Comparison of ENCODE assay signal across 11 mouse cellular contexts in the genomic region with DNA sequence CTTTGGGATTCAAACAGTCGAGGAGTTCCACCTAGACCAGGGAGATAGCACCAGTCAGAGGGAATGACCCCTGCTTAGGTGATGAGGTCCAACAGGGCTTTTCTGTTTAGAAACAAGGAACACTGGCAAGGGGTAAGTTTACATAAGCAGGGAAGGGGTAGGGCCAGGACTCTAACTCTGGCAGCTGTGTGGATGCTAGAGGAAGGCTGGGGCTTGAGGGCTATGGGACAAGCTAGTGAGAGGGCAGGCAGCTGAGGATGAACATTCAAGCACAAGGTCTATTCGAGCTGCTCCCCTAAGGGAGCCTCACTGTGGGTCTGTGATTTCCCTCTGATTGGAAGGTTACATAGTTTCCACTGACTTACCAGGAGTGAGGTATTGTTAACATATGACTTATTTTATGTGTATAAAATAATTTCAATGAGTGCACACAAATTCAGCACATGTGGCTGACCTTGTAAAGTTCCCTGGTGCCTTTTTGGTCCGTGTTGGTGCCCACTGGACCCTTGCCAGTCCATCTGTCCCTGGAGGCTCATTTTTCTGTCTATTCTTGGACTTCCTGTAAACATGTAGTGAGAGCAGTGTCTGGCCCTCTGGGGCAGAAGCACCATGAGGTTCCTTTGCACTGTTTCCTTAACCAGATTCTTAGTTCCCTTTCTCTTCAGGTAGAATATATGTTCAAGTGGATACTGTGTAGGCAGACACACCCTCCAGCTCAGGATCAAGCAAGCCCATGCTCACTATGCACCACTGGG. TPM values are rescaled to one million over a fixed set of nuclear protein-coding genes. Genes with fewer than 3 reads are reported as not detected.
DNase-seq lines count a peak whose midpoint lies in the region; ATAC-seq and TF ChIP-seq lines count a peak whose summit lies in the region.
"Had no signal": no experiment of that assay in that cellular context is flagged by ENCODE, and none has a peak within 500 bp of the region (broad histone marks: within the 10 kb centered on the region; RNA-seq: fewer than 3 reads in every experiment).

No protein-coding gene starts in this region.

- H3K36me3 ChIP-seq in heart, embryonic 13.5 days = peaks cover 5% of the 10 kb centered on the region
- H3K36me3 ChIP-seq: embryonic facial prominence, embryonic 15.5 days had no signal

- H3K27me3 ChIP-seq in heart, embryonic 13.5 days (replicated peaks) = no peaks in the 10 kb centered on the region
- H3K27me3 ChIP-seq: embryonic facial prominence, embryonic 15.5 days; midbrain, embryonic 12.5 days had no signal

- TF ChIP-seq CTCF in layer of hippocampus, adult 2 months (conservative IDR thresholded peaks at IDR 0.05) = no peak

- DNase-seq in layer of hippocampus, adult 2 months (ENCODE audit: low spot score in 2 of 2) = no peak
- DNase-seq in layer of hippocampus, postnatal 36 days = no peak
- DNase-seq in adrenal gland, adult 8-10 months = peak; percentile 30
- peak; percentile 57 for DNase-seq in lung, postnatal 14 days
- DNase-seq in embryo, embryonic 11 days = no peak
- DNase-seq in thymus, postnatal 36 days = no peak

- H3K9me3 ChIP-seq in heart, embryonic 13.5 days = no peaks in the 10 kb centered on the region
- H3K9me3 ChIP-seq: embryonic facial prominence, embryonic 15.5 days; midbrain, embryonic 12.5 days had no signal

- WGBS in heart, embryonic 13.5 days = 22% methylated on average over 3 of the region's 3 CpGs

- peak overlapping the region; percentile 87 for H3K27ac ChIP-seq in layer of hippocampus, adult 2 months
- peak overlapping the region; percentile 13 for H3K27ac ChIP-seq in heart, embryonic 13.5 days (replicated peaks)
- H3K27ac ChIP-seq: embryonic facial prominence, embryonic 15.5 days; midbrain, embryonic 12.5 days had no signal

- H3K4me1 ChIP-seq in heart, embryonic 13.5 days = peaks cover 64% of the 10 kb centered on the region

- no peak overlapping the region for H3K9ac ChIP-seq in heart, embryonic 13.5 days
- H3K9ac ChIP-seq: embryonic facial prominence, embryonic 15.5 days; midbrain, embryonic 12.5 days had no signal

- no peak overlapping the region for H3K4me2 ChIP-seq in heart, embryonic 13.5 days
- H3K4me2 ChIP-seq: embryonic facial prominence, embryonic 15.5 days; midbrain, embryonic 12.5 days had no signal

- H3K4me3 ChIP-seq in layer of hippocampus, adult 2 months = no peak overlapping the region
- H3K4me3 ChIP-seq in heart, embryonic 13.5 days = no peak overlapping the region
- H3K4me3 ChIP-seq: embryonic facial prominence, embryonic 15.5 days; midbrain, embryonic 12.5 days had no signal

- ATAC-seq in heart, embryonic 13.5 days (ENCODE audit: extremely low read depth, insufficient number of reproducible peaks, low FRiP score, low TSS enrichment) = no peak
- no peak for ATAC-seq in erythroid progenitor cell, adult 5-6 weeks (replicated peaks; ENCODE audit: low FRiP score, poor library complexity, severe bottlenecking)

RNA-seq across cellular contexts. Expression of a gene that starts 1.7 kb away (rescaled TPM):
- 1,000 to 10,000 TPM; 2,176 to 2,304 TPM for total RNA-seq in layer of hippocampus, adult 2 months (2021)
- total RNA-seq in layer of hippocampus, postnatal 36 days (2021) = 1,000 to 10,000 TPM; 2,172 to 2,182 TPM
- 1,000 to 10,000 TPM in 1 of 4 experiments, 100 to 1,000 TPM in 3; 786 to 1,002 (median 918) TPM for total RNA-seq in adrenal gland, adult 8-10 months (2022)
- polyA plus RNA-seq in heart, embryonic 13.5 days (2015; fragmentation: Nextera tagmentation; extraction: Ambion mirVana) = 753 and 907 TPM in 2 replicates
- total RNA-seq in erythroid progenitor cell, adult 5-6 weeks (2015; ENCODE audit: low replicate concordance) = 130 and 133 TPM in 2 replicates
- total RNA-seq in erythroid progenitor cell, adult 5-6 weeks (2017; ENCODE audit: low replicate concordance) = 37.9 and 71.9 TPM in 2 replicates

RNA-seq across cellular contexts. Expression of a gene that starts 12.4 kb away (rescaled TPM):
- not detected for total RNA-seq in layer of hippocampus, adult 2 months (2021)
- not detected for total RNA-seq in layer of hippocampus, postnatal 36 days (2021)
- total RNA-seq in adrenal gland, adult 8-10 months (2022) = not detected
- 0.71 TPM in 1 of 2 replicates, not detected in the other for polyA plus RNA-seq in heart, embryonic 13.5 days (2015; fragmentation: Nextera tagmentation; extraction: Ambion mirVana)
- total RNA-seq in erythroid progenitor cell, adult 5-6 weeks (2015; ENCODE audit: low replicate concordance) = not detected in 2 replicates
- total RNA-seq in erythroid progenitor cell, adult 5-6 weeks (2017; ENCODE audit: low replicate concordance) = not detected in 2 replicates
- total RNA-seq: ES-E14 had no signal
- polyA plus RNA-seq: embryonic facial prominence, embryonic 15.5 days; midbrain, embryonic 12.5 days had no signal

RNA-seq across cellular contexts. Expression of a gene that starts 42.2 kb away (rescaled TPM):
- total RNA-seq in layer of hippocampus, adult 2 months (2021) = not detected
- not detected for total RNA-seq in layer of hippocampus, postnatal 36 days (2021)
- not detected for total RNA-seq in adrenal gland, adult 8-10 months (2022)
- 3.3 and 3.9 TPM in 2 replicates for polyA plus RNA-seq in heart, embryonic 13.5 days (2015; fragmentation: Nextera tagmentation; extraction: Ambion mirVana)
- total RNA-seq in erythroid progenitor cell, adult 5-6 weeks (2015; ENCODE audit: low replicate concordance) = not detected in 2 replicates
- not detected in 2 replicates for total RNA-seq in erythroid progenitor cell, adult 5-6 weeks (2017; ENCODE audit: low replicate concordance)
- total RNA-seq: ES-E14 had no signal
- polyA plus RNA-seq: embryonic facial prominence, embryonic 15.5 days; midbrain, embryonic 12.5 days had no signal

RNA-seq across cellular contexts. Expression of a gene that starts 57.3 kb away (rescaled TPM):
- not detected for total RNA-seq in layer of hippocampus, adult 2 months (2021)
- total RNA-seq in layer of hippocampus, postnatal 36 days (2021) = not detected
- under 1 TPM in 1 of 4 experiments, not detected in 3; 0.32 TPM for total RNA-seq in adrenal gland, adult 8-10 months (2022)
- not detected in 2 replicates for polyA plus RNA-seq in heart, embryonic 13.5 days (2015; fragmentation: Nextera tagmentation; extraction: Ambion mirVana)
- not detected in 2 replicates for total RNA-seq in erythroid progenitor cell, adult 5-6 weeks (2015; ENCODE audit: low replicate concordance)
- total RNA-seq in erythroid progenitor cell, adult 5-6 weeks (2017; ENCODE audit: low replicate concordance) = not detected in 2 replicates
- total RNA-seq: ES-E14 had no signal
- polyA plus RNA-seq: embryonic facial prominence, embryonic 15.5 days; midbrain, embryonic 12.5 days had no signal

Comparison
In these comparisons a context has a peak if more than half of its experiments do, and no peak if none do; other contexts are left out.
1. DNase-seq: peak in adrenal gland, adult 8-10 months (single experiment) and lung, postnatal 14 days (single experiment); none in layer of hippocampus, adult 2 months (0 of 2), layer of hippocampus, postnatal 36 days (0 of 2), embryo, embryonic 11 days (single experiment) and thymus, postnatal 36 days (0 of 2).
2. RNA of a gene that starts 1.7 kb away (total RNA-seq): 2,176 to 2,304 TPM in layer of hippocampus, adult 2 months, 2,172 to 2,182 TPM in layer of hippocampus, postnatal 36 days and 786 to 1,002 TPM in adrenal gland, adult 8-10 months; 37.9 to 133 TPM in erythroid progenitor cell, adult 5-6 weeks; every median in the first group is over 4 times any median in the second.